Mouse (Mus musculus): ENCODE results near the gene Dusp3. TPM values are rescaled to one million over a fixed set of nuclear protein-coding genes. Genes with fewer than 3 reads are reported as not detected.

The Dusp3 gene
- polyA plus RNA-seq, 1 experiment from 2014 or later: 12.1 TPM

DNA sequence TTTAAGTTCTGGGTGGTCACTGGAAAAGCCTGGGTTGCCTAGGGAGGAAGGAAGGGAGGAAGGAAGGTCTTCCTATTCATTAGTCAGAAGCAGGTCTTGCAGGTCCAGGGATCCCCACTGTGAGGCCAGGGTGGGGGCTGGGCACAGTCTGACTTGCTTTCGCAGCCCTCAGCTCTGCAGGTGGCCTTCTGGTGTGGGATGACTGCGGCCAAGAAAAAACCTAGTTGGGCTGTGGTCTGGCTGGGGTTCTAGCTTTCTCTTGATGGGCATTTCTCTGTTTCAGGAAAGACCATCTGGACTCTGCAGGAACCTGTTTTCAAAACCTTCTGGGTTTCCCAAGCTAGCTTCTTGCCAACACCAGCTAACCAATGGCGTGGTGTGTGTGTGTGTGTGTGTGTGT, 43.8 kb downstream of the Dusp3 start:
- H3K4me1 ChIP-seq: peaks cover 21% of the 10 kb centered on the region
- 40% methylated on average over 3 of the region's 3 CpGs for WGBS
- DNase-seq (ENCODE audit: extremely low spot score, low spot score): no peak
- peaks cover 37% of the 10 kb centered on the region for H3K27me3 ChIP-seq (ENCODE audit: poor library complexity, severe bottlenecking)
- no peaks in the 10 kb centered on the region for H3K9me3 ChIP-seq
- H3K36me3 ChIP-seq (replicated peaks): no peaks in the 10 kb centered on the region
- no peak overlapping the region for H3K4me3 ChIP-seq
- no peak overlapping the region for H3K27ac ChIP-seq

DNA sequence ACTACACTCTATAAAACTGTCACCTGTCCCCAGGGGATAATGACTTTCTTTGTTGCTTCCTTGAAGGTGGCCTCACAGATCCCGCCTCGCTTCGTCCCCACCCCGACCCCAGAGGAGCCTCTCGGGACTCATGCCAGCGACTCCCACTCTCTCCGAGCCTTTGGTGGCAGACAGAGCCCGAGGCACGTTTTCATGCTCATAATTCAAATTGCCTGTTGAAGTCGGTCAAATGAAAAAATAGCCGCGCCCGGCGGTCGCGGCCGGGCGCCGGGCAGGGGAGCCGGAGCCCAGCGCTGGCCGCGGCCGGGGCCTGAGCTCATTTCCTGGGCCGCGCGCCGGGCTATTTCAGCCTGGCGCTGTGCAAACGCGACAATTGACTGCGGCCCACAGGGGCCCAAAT, 49.7 kb downstream of the Dusp3 start:
- Histone ChIP-seq H3K36me3 (replicated peaks) (no peaks in the 10 kb centered on the region), H3K27ac (peak overlapping the region; percentile 76), H3K27me3 (ENCODE audit: poor library complexity, severe bottlenecking) (peaks cover 74% of the 10 kb centered on the region), H3K4me3 (peak overlapping the region; percentile 56), H3K4me1 (peaks cover 29% of the 10 kb centered on the region), H3K9me3 (no peaks in the 10 kb centered on the region)
- WGBS: under 1% methylated on average over 32 of the region's 32 CpGs
- DNase-seq (ENCODE audit: extremely low spot score, low spot score): peak; percentile 40

DNA sequence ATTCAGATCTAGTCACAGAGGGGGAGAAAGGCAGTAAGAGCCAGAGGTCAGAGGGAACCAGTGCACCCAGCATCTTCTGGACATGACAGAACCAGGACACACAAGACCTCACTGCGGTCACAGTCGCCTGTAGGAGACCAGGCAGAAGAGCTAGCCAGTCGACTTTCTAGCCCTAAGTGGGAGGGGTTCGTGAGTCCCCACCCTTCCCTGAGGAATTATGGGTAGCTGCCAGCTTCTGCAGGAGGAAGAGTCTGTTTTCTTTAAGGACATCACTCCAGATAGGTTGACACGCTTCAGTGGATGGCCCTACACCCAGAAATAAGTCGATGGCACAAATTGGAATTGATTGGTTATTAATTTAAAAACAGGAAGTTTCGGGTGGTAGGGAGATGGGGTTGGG, 50.4 kb downstream of the Dusp3 start:
- peaks cover 33% of the 10 kb centered on the region for H3K4me1 ChIP-seq
- H3K9me3 ChIP-seq: no peaks in the 10 kb centered on the region
- DNase-seq (ENCODE audit: extremely low spot score, low spot score): no peak
- H3K27me3 ChIP-seq (ENCODE audit: poor library complexity, severe bottlenecking): peaks cover 72% of the 10 kb centered on the region
- WGBS: 28% methylated on average over 7 of the region's 7 CpGs
- no peaks in the 10 kb centered on the region for H3K36me3 ChIP-seq (replicated peaks)
- H3K4me3 ChIP-seq: peak overlapping the region; percentile 56
- H3K27ac ChIP-seq: no peak overlapping the region

DNA sequence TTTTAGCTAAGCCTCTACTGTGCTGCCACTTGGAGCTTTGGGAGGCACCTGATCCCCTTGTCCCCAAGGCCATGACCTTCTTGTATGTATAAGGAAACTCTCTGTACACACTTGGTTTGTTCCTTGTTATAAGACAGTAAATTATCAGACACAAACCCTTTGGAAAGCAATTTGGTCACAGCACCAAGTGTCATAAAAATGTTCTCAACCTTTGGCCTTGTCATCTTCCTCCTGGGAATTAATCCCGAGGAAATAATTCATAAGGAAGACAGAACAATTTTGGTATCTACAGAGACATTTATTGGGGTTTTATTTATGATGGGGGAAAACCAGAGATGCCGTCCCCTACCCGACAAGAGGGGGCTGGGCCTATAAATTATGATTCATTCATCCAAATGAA, 51.1 kb downstream of the Dusp3 start:
- DNase-seq (ENCODE audit: extremely low spot score, low spot score): no peak
- H3K27ac ChIP-seq: no peak overlapping the region
- 89% methylated on average over 3 of the region's 3 CpGs for WGBS
- H3K9me3 ChIP-seq: no peaks in the 10 kb centered on the region
- H3K4me3 ChIP-seq: no peak overlapping the region
- H3K4me1 ChIP-seq: peaks cover 28% of the 10 kb centered on the region
- H3K36me3 ChIP-seq (replicated peaks): no peaks in the 10 kb centered on the region
- peaks cover 66% of the 10 kb centered on the region for H3K27me3 ChIP-seq (ENCODE audit: poor library complexity, severe bottlenecking)

DNA sequence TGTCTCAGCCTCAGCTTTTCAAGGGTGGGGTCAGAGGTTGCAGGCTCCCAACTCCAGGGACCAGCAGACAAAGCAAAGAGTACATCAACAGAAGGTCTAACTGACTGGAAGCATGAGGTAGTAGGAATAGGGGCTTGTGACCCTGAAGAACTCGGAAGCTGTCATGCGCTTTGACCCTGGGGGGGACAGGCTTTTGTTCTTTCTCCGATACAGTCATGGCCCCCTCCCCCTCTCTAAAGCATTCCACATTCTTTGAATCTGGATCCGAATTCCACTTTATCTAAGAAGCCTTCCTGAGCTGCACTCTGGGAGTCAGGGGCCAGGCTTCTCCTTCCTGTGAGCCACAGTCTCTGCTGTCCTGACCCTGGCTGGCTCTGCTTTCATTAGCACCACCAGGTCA, 54.8 kb downstream of the Dusp3 start:
- H3K36me3 ChIP-seq (replicated peaks): no peaks in the 10 kb centered on the region
- no peak for DNase-seq (ENCODE audit: extremely low spot score, low spot score)
- H3K27ac ChIP-seq: no peak overlapping the region
- H3K27me3 ChIP-seq (ENCODE audit: poor library complexity, severe bottlenecking): peaks cover 38% of the 10 kb centered on the region
- no peak overlapping the region for H3K4me3 ChIP-seq
- WGBS: 65% methylated on average over 4 of the region's 4 CpGs
- peaks cover 31% of the 10 kb centered on the region for H3K4me1 ChIP-seq
- H3K9me3 ChIP-seq: no peaks in the 10 kb centered on the region

DNA sequence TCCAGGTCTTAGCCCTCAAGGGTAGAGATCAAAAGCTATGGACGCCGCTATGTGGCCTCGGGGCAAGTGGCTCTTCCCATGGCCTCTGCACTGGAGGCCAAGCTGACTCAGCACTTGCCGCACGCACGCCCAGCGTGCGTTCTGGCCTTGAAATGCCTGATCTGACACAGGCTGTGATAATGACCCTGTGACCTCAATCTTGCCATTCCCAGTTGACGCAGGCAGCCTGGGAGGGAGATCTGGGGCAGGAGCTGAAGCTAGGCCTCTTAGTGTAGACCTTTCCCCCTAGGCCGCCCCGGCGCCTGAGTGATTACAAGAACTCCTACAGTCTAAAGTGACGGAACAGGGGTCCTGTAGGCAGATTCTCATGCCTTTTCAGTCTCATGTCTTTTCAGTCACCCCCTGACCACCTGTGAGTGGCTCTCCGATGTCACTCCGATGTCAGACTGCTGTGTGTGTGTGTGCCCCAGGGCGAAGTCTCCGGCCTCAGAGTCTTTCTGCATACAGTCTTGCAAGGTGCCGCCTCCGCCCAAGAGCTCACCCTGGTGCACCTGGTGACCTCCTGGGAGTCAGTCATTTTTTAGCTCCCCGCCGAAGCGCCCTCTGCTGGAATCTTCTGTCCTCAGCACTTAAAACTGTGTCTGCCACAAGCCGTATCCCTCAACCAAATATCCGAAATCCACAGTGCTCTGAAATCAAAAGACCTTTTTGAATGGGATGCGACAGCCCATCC, 58.6 kb downstream of the Dusp3 start:
- H3K4me1 ChIP-seq: peaks cover 30% of the 10 kb centered on the region
- peak; percentile 50 for DNase-seq (ENCODE audit: extremely low spot score, low spot score)
- 45% methylated on average over 25 of the region's 25 CpGs for WGBS
- H3K27ac ChIP-seq: peak overlapping the region; percentile 44; the same call in 1 of the 2 replicates
- peaks cover 19% of the 10 kb centered on the region; the same call in 1 of the 2 replicates for H3K27me3 ChIP-seq (ENCODE audit: poor library complexity, severe bottlenecking)
- no peaks in the 10 kb centered on the region for H3K9me3 ChIP-seq
- H3K4me3 ChIP-seq: no peak overlapping the region
- H3K36me3 ChIP-seq (replicated peaks): no peaks in the 10 kb centered on the region

DNA sequence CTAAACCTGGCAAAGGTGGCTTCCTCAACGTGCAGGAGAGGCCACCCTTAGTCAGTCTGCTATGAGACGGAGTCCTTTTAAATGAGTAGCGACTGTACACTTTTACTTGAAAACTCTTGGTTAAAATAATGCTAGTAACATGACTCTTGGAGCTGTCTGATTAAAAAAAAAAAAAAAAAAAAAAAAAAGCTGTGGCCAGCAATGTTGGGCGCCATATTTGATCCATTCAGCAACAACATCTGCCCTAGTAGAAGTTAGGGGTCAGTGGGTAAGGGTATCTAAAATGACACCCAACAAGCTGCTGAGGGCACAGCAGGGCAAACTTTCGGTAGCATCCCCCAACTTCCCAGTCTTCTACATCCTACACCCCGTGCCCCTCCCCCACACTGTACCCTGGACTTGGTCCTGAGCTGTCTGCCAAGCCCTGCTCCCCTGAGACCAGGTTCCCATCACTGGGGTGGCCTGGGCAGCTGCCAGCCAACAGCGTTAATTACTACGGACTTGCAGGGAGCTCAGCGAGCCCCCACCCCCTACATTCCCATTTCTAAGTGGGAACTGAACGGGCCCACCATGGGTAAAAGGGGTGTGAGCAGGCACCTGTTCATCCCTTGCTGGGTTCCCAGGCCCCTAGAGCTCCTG, 59.7 kb downstream of the Dusp3 start:
- Histone ChIP-seq H3K9me3 (no peaks in the 10 kb centered on the region), H3K4me3 (no peak overlapping the region), H3K27ac (0 out of 2 replicates have a peak overlapping the region, but pooled peaks have one; percentile 6), H3K4me1 (peaks cover 26% of the 10 kb centered on the region), H3K27me3 (ENCODE audit: poor library complexity, severe bottlenecking) (peaks cover 19% of the 10 kb centered on the region; the same call in 1 of the 2 replicates), H3K36me3 (replicated peaks) (no peaks in the 10 kb centered on the region)
- 85% methylated on average over 10 of the region's 10 CpGs for WGBS
- DNase-seq (ENCODE audit: extremely low spot score, low spot score): no peak

DNA sequence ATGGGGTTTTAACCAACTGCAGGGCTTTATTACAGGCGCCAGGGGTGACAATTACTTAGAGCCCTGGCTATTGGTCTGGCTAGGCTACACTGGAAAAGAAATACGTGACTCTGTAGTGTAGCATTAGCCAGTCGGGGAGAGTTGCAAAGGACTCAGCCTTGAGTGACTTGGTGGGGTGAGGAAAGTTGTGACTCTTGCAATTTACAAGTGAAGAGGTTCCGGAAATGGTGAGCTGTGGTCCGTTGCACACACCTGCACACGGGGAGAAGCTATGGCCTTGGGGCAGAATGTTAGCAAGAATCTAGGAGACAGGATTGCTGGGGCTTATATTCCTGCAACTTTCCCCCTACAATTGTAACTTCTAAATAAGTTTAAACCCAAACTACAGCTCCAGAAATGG, 61.2 kb downstream of the Dusp3 start:
- DNase-seq (ENCODE audit: extremely low spot score, low spot score): no peak
- Histone ChIP-seq H3K36me3 (replicated peaks) (no peaks in the 10 kb centered on the region), H3K4me3 (no peak overlapping the region), H3K27ac (no peak overlapping the region), H3K9me3 (no peaks in the 10 kb centered on the region), H3K27me3 (ENCODE audit: poor library complexity, severe bottlenecking) (peaks cover 19% of the 10 kb centered on the region; the same call in 1 of the 2 replicates), H3K4me1 (peaks cover 28% of the 10 kb centered on the region)
- WGBS: 82% methylated on average over 6 of the region's 6 CpGs

DNA sequence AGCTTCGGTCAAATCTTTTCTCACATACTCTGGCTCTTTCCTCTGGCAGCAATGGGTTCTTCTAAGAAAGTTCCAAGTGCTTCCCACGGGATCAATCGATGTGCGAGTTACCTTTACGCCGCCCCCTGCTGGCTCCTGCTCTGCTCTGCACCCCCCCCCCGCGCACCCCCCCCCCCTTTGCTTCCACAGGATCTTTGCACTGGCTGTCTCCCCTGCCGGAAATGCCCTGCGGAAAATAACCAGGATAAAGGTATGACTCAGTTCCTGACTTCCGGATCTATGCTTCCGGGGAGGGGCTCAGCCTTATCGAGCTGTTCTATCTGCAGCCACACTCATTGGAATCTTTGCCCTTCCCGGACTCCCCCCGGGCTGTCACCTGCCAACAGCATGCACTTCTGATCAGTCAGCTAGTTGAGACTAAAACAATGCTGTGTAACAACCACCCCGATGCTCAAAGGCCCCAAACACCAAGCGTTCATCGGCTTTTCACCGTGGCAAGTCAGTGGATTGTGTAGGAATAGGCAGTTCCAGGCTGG, 62.3 kb downstream of the Dusp3 start:
- no peak overlapping the region for H3K27ac ChIP-seq
- 75% methylated on average over 18 of the region's 19 CpGs for WGBS
- no peak for DNase-seq (ENCODE audit: extremely low spot score, low spot score)
- peaks cover 30% of the 10 kb centered on the region for H3K4me1 ChIP-seq
- no peaks in the 10 kb centered on the region for H3K9me3 ChIP-seq
- H3K4me3 ChIP-seq: no peak overlapping the region
- H3K27me3 ChIP-seq (ENCODE audit: poor library complexity, severe bottlenecking): peaks cover 16% of the 10 kb centered on the region; the same call in 1 of the 2 replicates
- no peaks in the 10 kb centered on the region for H3K36me3 ChIP-seq (replicated peaks)

DNA sequence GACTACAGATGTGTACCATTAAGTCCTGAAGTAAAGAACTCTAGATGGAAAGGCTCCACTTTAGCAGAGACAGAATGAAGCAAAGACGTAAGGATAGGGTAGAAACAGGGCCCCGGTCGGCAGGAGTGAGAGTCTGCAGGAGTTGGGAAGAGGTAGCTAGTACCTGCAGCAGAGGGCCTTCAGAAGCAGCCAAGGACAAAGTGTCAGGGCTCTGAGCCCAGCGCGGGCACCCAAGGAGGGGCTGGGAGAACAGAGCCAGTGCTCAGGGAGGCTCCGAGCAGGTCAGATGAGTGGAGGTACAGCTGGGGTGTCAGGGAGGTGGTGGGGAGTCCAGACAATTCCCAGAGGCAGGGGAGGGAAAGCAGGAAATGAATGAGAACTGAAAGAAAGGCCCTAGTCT, 62.8 kb downstream of the Dusp3 start:
- H3K36me3 ChIP-seq (replicated peaks): no peaks in the 10 kb centered on the region
- peaks cover 30% of the 10 kb centered on the region for H3K4me1 ChIP-seq
- H3K27ac ChIP-seq: no peak overlapping the region
- H3K9me3 ChIP-seq: no peaks in the 10 kb centered on the region
- 76% methylated on average over 6 of the region's 6 CpGs for WGBS
- H3K27me3 ChIP-seq (ENCODE audit: poor library complexity, severe bottlenecking): peaks cover 17% of the 10 kb centered on the region
- H3K4me3 ChIP-seq: no peak overlapping the region
- no peak for DNase-seq (ENCODE audit: extremely low spot score, low spot score)

DNA sequence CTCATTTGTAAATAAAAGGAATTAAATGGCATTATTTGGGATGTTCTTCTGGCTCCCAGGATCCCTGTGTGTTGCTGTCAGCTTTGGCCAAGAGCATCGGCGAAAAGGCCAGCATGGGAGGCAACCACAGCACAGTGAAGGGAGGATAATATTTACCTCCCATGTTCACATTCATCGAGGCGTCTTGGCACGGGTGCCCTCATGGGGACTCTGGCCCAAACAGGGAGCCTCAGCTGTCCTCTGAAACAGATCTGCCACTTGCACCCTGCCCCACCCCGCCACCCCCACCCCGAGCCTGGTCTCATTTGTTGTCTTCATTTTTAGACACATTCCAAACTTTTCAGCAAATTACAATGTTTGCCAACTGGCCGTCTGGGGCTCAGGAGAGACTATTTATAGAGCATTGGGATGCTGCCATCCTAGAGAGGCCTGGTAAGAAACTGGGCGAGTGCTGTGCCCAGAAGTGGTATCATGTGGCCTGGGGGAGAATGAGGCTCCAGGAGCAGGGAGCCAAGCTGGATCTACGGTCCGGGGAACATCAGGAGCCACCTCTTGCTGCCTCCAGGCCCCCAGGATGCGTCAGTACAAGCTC, 65.4 kb downstream of the Dusp3 start:
- Histone ChIP-seq H3K36me3 (replicated peaks) (no peaks in the 10 kb centered on the region), H3K27me3 (ENCODE audit: poor library complexity, severe bottlenecking) (peaks cover 35% of the 10 kb centered on the region), H3K27ac (peak overlapping the region; percentile 35; the same call in 1 of the 2 replicates), H3K4me3 (no peak overlapping the region), H3K9me3 (no peaks in the 10 kb centered on the region), H3K4me1 (peaks cover 15% of the 10 kb centered on the region; the same call in 1 of the 2 replicates)
- whole genome bisulfite sequencing: 89% methylated on average over 12 of the region's 12 CpGs
- no peak for DNase-seq (ENCODE audit: extremely low spot score, low spot score)
